Mouse (Mus musculus) stomach, postnatal 0 days (tissue): ENCODE measurements around the gene Abcc3.

Experiments
- CTCF ChIP-seq: IDR thresholded peaks from 2 replicates; pipeline ENCODE4 v1.5.1; 2016; ENCODE audit warnings: antibody characterized with exemption, low read depth, mild to moderate bottlenecking, moderate library complexity
- EP300 ChIP-seq: optimal IDR thresholded peaks from 2 replicates; pipeline ENCODE3; 2016; ENCODE audit warnings: antibody characterized with exemption

DNA sequence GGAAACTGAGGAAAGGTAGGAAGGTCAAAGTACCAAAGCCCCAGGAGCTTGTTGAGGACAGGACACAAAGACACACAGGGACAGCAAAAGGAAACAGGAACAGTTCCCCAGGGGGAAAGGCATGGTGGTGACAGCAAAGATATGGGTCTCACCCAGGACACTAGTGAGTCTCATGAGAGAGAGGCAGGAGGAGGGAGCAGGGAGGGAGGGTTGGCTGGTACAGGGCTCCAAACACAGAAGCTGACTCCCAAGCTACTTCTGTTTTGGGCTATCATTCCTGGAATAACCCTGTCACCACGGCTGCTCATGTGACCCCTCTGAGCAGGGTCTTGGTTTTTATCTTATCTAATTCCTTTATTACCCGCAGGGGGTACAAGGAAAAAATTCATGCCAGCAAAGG, 19.8 kb upstream of the Abcc3 start:
- TF ChIP-seq CTCF: no peak
- no peak for TF ChIP-seq EP300
